Comparison of ENCODE assay signal across 22 mouse cellular contexts in genomic region chr13:26569422-26569821, GRCm38 (mm10).
DNase-seq lines count a peak whose midpoint lies in the region; ATAC-seq and TF ChIP-seq lines count a peak whose summit lies in the region.
"Had no signal": no experiment of that assay in that cellular context is flagged by ENCODE, and none has a peak within 500 bp of the region (broad histone marks: within the 10 kb centered on the region; RNA-seq: fewer than 3 reads in every experiment).

No protein-coding gene starts in this region.

- intact Hi-C loops in gastrocnemius, postnatal 36 days (cut with DNase I): no loop called here

- no peak overlapping the region for H3K4me3 ChIP-seq in midbrain, embryonic 11.5 days (ENCODE audit: low read depth, low read length)
- no peak overlapping the region for H3K4me3 ChIP-seq in midbrain, embryonic 15.5 days
- no peak overlapping the region for H3K4me3 ChIP-seq in embryonic facial prominence, embryonic 14.5 days (ENCODE audit: low read depth, low read length)
- no peak overlapping the region for H3K4me3 ChIP-seq in forebrain, postnatal 0 days (ENCODE audit: low read depth, low read length)
- H3K4me3 ChIP-seq: embryonic facial prominence, embryonic 13.5 days; heart, adult 2 months; heart, embryonic 15.5 days; hindbrain, embryonic 10.5 days; intestine, embryonic 15.5 days; kidney, embryonic 15.5 days; left cerebral cortex, adult 2 months; myocyte; neural tube, embryonic 15.5 days; stomach, embryonic 15.5 days had no signal

- 23% methylated on average over 4 of the region's 4 CpGs for WGBS in midbrain, embryonic 11.5 days
- 9% methylated on average over 4 of the region's 4 CpGs for WGBS in midbrain, embryonic 15.5 days
- WGBS in embryonic facial prominence, embryonic 14.5 days: 36% methylated on average over 4 of the region's 4 CpGs
- WGBS in forebrain, postnatal 0 days: 11% methylated on average over 4 of the region's 4 CpGs

- DNase-seq in midbrain, embryonic 11.5 days (ENCODE audit: low spot score, missing footprints): peak; percentile 79
- DNase-seq in embryonic facial prominence, embryonic 14.5 days (ENCODE audit: low spot score): peak; percentile 23
- peak; percentile 20 for DNase-seq in forebrain, postnatal 0 days
- no peak for DNase-seq in liver
- DNase-seq in gastrocnemius, postnatal 36 days: no peak
- no peak for DNase-seq in cerebellum, adult 8-10 months
- DNase-seq: adrenal gland, postnatal 14 days; heart, adult 2 months; lung, postnatal 10 days; thymus, adult 2 months had no signal

- H3K27me3 ChIP-seq in midbrain, embryonic 11.5 days (ENCODE audit: control insufficient read depth, insufficient read depth, low read length): no peaks in the 10 kb centered on the region
- H3K27me3 ChIP-seq in midbrain, embryonic 15.5 days (replicated peaks): no peaks in the 10 kb centered on the region
- H3K27me3 ChIP-seq in embryonic facial prominence, embryonic 14.5 days (replicated peaks; ENCODE audit: control insufficient read depth, insufficient read depth, low read length): no peaks in the 10 kb centered on the region
- no peaks in the 10 kb centered on the region for H3K27me3 ChIP-seq in forebrain, postnatal 0 days (ENCODE audit: insufficient read depth, low read length)
- H3K27me3 ChIP-seq: embryonic facial prominence, embryonic 13.5 days; heart, embryonic 15.5 days; intestine, embryonic 15.5 days; kidney, embryonic 15.5 days; neural tube, embryonic 15.5 days; Patski; stomach, embryonic 15.5 days had no signal

- H3K9ac ChIP-seq in midbrain, embryonic 11.5 days (ENCODE audit: low read length): no peak overlapping the region
- no peak overlapping the region for H3K9ac ChIP-seq in midbrain, embryonic 15.5 days
- no peak overlapping the region for H3K9ac ChIP-seq in embryonic facial prominence, embryonic 14.5 days (ENCODE audit: low read depth, low read length)
- no peak overlapping the region for H3K9ac ChIP-seq in forebrain, postnatal 0 days
- H3K9ac ChIP-seq: embryonic facial prominence, embryonic 13.5 days; heart, embryonic 15.5 days; intestine, embryonic 15.5 days; kidney, embryonic 15.5 days; neural tube, embryonic 15.5 days; stomach, embryonic 15.5 days had no signal

- no peak for TF ChIP-seq CTCF in forebrain, postnatal 0 days (IDR thresholded peaks at IDR 0.05; ENCODE audit: low read depth)

- no peak overlapping the region; the same call in 1 of the 2 replicates for H3K27ac ChIP-seq in midbrain, embryonic 11.5 days (ENCODE audit: low read depth, low read length)
- no peak overlapping the region for H3K27ac ChIP-seq in midbrain, embryonic 15.5 days
- H3K27ac ChIP-seq in embryonic facial prominence, embryonic 14.5 days (replicated peaks; ENCODE audit: low read depth, low read length): no peak overlapping the region
- H3K27ac ChIP-seq in forebrain, postnatal 0 days (ENCODE audit: low read depth, low read length): no peak overlapping the region
- H3K27ac ChIP-seq: embryonic facial prominence, embryonic 13.5 days; heart, adult 2 months; heart, embryonic 15.5 days; intestine, embryonic 15.5 days; kidney, embryonic 15.5 days; left cerebral cortex, adult 2 months; neural tube, embryonic 15.5 days; stomach, embryonic 15.5 days had no signal

- H3K9me3 ChIP-seq in midbrain, embryonic 11.5 days (ENCODE audit: control insufficient read depth, low read length): no peaks in the 10 kb centered on the region
- H3K9me3 ChIP-seq in midbrain, embryonic 15.5 days: no peaks in the 10 kb centered on the region
- no peaks in the 10 kb centered on the region for H3K9me3 ChIP-seq in embryonic facial prominence, embryonic 14.5 days (ENCODE audit: control insufficient read depth, low read length)
- no peaks in the 10 kb centered on the region for H3K9me3 ChIP-seq in forebrain, postnatal 0 days (ENCODE audit: low read length)
- H3K9me3 ChIP-seq: embryonic facial prominence, embryonic 13.5 days; heart, embryonic 15.5 days; hindbrain, embryonic 10.5 days; intestine, embryonic 15.5 days; kidney, embryonic 15.5 days; neural tube, embryonic 15.5 days; stomach, embryonic 15.5 days had no signal

- H3K4me1 ChIP-seq in midbrain, embryonic 11.5 days (ENCODE audit: control insufficient read depth, insufficient read depth, low read length): peaks cover 3% of the 10 kb centered on the region; the same call in 1 of the 2 replicates
- H3K4me1 ChIP-seq in midbrain, embryonic 15.5 days: no peaks in the 10 kb centered on the region; the same call in 1 of the 2 replicates
- no peaks in the 10 kb centered on the region for H3K4me1 ChIP-seq in embryonic facial prominence, embryonic 14.5 days (ENCODE audit: control insufficient read depth, insufficient read depth, low read length)
- peaks cover 4% of the 10 kb centered on the region; the same call in 1 of the 2 replicates for H3K4me1 ChIP-seq in forebrain, postnatal 0 days (ENCODE audit: insufficient read depth)
- H3K4me1 ChIP-seq: embryonic facial prominence, embryonic 13.5 days; heart, embryonic 15.5 days; intestine, embryonic 15.5 days; stomach, embryonic 15.5 days had no signal

- H3K36me3 ChIP-seq in midbrain, embryonic 11.5 days (ENCODE audit: control insufficient read depth, insufficient read depth, low read length): no peaks in the 10 kb centered on the region
- no peaks in the 10 kb centered on the region for H3K36me3 ChIP-seq in midbrain, embryonic 15.5 days (replicated peaks)
- no peaks in the 10 kb centered on the region for H3K36me3 ChIP-seq in embryonic facial prominence, embryonic 14.5 days (ENCODE audit: control insufficient read depth, insufficient read depth, low read length)
- no peaks in the 10 kb centered on the region for H3K36me3 ChIP-seq in forebrain, postnatal 0 days (ENCODE audit: insufficient read depth)
- H3K36me3 ChIP-seq: embryonic facial prominence, embryonic 13.5 days; heart, embryonic 15.5 days; hindbrain, embryonic 10.5 days; intestine, embryonic 15.5 days; kidney, embryonic 15.5 days; neural tube, embryonic 15.5 days; stomach, embryonic 15.5 days had no signal

- H3K4me2 ChIP-seq in midbrain, embryonic 11.5 days: no peak overlapping the region
- no peak overlapping the region for H3K4me2 ChIP-seq in midbrain, embryonic 15.5 days
- H3K4me2 ChIP-seq in embryonic facial prominence, embryonic 14.5 days (ENCODE audit: low read depth, low read length): no peak overlapping the region
- H3K4me2 ChIP-seq in forebrain, postnatal 0 days (ENCODE audit: low read depth): no peak overlapping the region
- H3K4me2 ChIP-seq: embryonic facial prominence, embryonic 13.5 days; heart, embryonic 15.5 days; intestine, embryonic 15.5 days; kidney, embryonic 15.5 days; neural tube, embryonic 15.5 days; stomach, embryonic 15.5 days had no signal

- ATAC-seq in midbrain, embryonic 11.5 days (ENCODE audit: low FRiP score): peak; percentile 74; the same call in 1 of the 2 replicates
- ATAC-seq in midbrain, embryonic 15.5 days (replicated peaks): no peak; the same call in 1 of the 2 replicates
- no peak for ATAC-seq in embryonic facial prominence, embryonic 14.5 days (ENCODE audit: low read depth)
- ATAC-seq in forebrain, postnatal 0 days: peak; percentile 34; the same call in 1 of the 2 replicates
- ATAC-seq: activated CD4-positive, CD25-positive, alpha-beta regulatory T cell, adult 4 months; intestine, embryonic 15.5 days; Patski had no signal

Comparison
In these comparisons a context has a peak if more than half of its experiments do, and no peak if none do; other contexts are left out.
1. ATAC-seq: peak in midbrain, embryonic 11.5 days (single experiment) and forebrain, postnatal 0 days (single experiment); none in midbrain, embryonic 15.5 days (single experiment) and embryonic facial prominence, embryonic 14.5 days (single experiment).
2. DNase-seq: peak in midbrain, embryonic 11.5 days (single experiment), embryonic facial prominence, embryonic 14.5 days (single experiment) and forebrain, postnatal 0 days (single experiment); none in liver (single experiment), gastrocnemius, postnatal 36 days (0 of 2) and cerebellum, adult 8-10 months (single experiment).